Comparison of ENCODE assay signal across 8 mouse cellular contexts in genomic region chrX:59133416-59133815, GRCm38 (mm10).
DNase-seq lines count a peak whose midpoint lies in the region; ATAC-seq and TF ChIP-seq lines count a peak whose summit lies in the region.

No protein-coding gene starts in this region.

- H3K9me3 ChIP-seq in kidney, postnatal 0 days (replicated peaks; ENCODE audit: low read length): no peaks in the 10 kb centered on the region
- no peaks in the 10 kb centered on the region for H3K9me3 ChIP-seq in heart, postnatal 0 days (replicated peaks; ENCODE audit: control insufficient read depth, low read length)

- no peak for TF ChIP-seq EP300 in heart, postnatal 0 days (IDR thresholded peaks at IDR 0.05; ENCODE audit: low read depth)

- 30% methylated on average over 10 of the region's 10 CpGs for WGBS in kidney, postnatal 0 days
- 19% methylated on average over 10 of the region's 10 CpGs for WGBS in heart, postnatal 0 days

- DNase-seq in kidney, postnatal 0 days (ENCODE audit: low spot score): no peak
- DNase-seq in kidney, postnatal 10 days: no peak
- no peak for DNase-seq in heart, postnatal 0 days (ENCODE audit: low spot score)
- peak; percentile 8 for DNase-seq in liver
- DNase-seq in right cerebral cortex, postnatal 4 days: peak; percentile 2
- DNase-seq in spleen, postnatal 14 days (ENCODE audit: low spot score in 2 of 2): no peak
- DNase-seq in Muller cell, postnatal 12 days (ENCODE audit: inconsistent ontology term): no peak

- no peaks in the 10 kb centered on the region for H3K36me3 ChIP-seq in kidney, postnatal 0 days (ENCODE audit: insufficient read depth, low read length)
- H3K36me3 ChIP-seq in heart, postnatal 0 days (replicated peaks; ENCODE audit: control insufficient read depth, insufficient read depth, low read length): no peaks in the 10 kb centered on the region

- ATAC-seq in kidney, postnatal 0 days (replicated peaks; ENCODE audit: low FRiP score, low read depth): no peak
- ATAC-seq in heart, postnatal 0 days (ENCODE audit: insufficient read depth, low read depth): no peak

- no peaks in the 10 kb centered on the region for H3K27me3 ChIP-seq in kidney, postnatal 0 days (ENCODE audit: insufficient read depth, low read length)
- no peaks in the 10 kb centered on the region for H3K27me3 ChIP-seq in heart, postnatal 0 days (ENCODE audit: control insufficient read depth, insufficient read depth, low read length)

- no peaks in the 10 kb centered on the region for H3K4me1 ChIP-seq in kidney, postnatal 0 days (replicated peaks; ENCODE audit: insufficient read depth, low read length)
- H3K4me1 ChIP-seq in cortical plate, adult 2 months (ENCODE audit: control insufficient read depth, insufficient read depth, low read length): no peaks in the 10 kb centered on the region
- H3K4me1 ChIP-seq in heart, postnatal 0 days (ENCODE audit: control insufficient read depth, insufficient read depth): no peaks in the 10 kb centered on the region

- H3K9ac ChIP-seq in kidney, postnatal 0 days (ENCODE audit: low read depth, low read length): no peak overlapping the region
- H3K9ac ChIP-seq in heart, postnatal 0 days (replicated peaks; ENCODE audit: low read depth, low read length): no peak overlapping the region

- H3K4me2 ChIP-seq in kidney, postnatal 0 days (ENCODE audit: low read length): peak overlapping the region; percentile 71
- H3K4me2 ChIP-seq in heart, postnatal 0 days (ENCODE audit: low read depth, low read length): peak overlapping the region; percentile 78

- peak overlapping the region; percentile 36 for H3K4me3 ChIP-seq in kidney, postnatal 0 days (replicated peaks; ENCODE audit: low read depth, low read length)
- peak overlapping the region; percentile 66 for H3K4me3 ChIP-seq in cortical plate, adult 2 months (ENCODE audit: insufficient read depth, low read length)
- H3K4me3 ChIP-seq in heart, postnatal 0 days (ENCODE audit: low read depth, low read length): peak overlapping the region; percentile 62

- no peak for TF ChIP-seq CTCF in kidney, postnatal 0 days (IDR thresholded peaks at IDR 0.05; ENCODE audit: low read depth)
- TF ChIP-seq CTCF in cortical plate, adult 2 months (IDR thresholded peaks at IDR 0.05; ENCODE audit: extremely low read depth, insufficient read depth, low read length): no peak
- TF ChIP-seq CTCF in heart, postnatal 0 days (IDR thresholded peaks at IDR 0.05; ENCODE audit: low read depth): no peak

- TF ChIP-seq POLR2A in cortical plate, adult 2 months (IDR thresholded peaks at IDR 0.05; ENCODE audit: extremely low read depth, insufficient read depth, low read length): no peak

- no peak overlapping the region for H3K27ac ChIP-seq in kidney, postnatal 0 days
- peak overlapping the region; percentile 15; the same call in 1 of the 2 replicates for H3K27ac ChIP-seq in cortical plate, adult 2 months (ENCODE audit: insufficient read depth, low read length)
- no peak overlapping the region for H3K27ac ChIP-seq in heart, postnatal 0 days (ENCODE audit: low read depth)

Comparison
In these comparisons a context has a peak if more than half of its experiments do, and no peak if none do; other contexts are left out.
1. DNase-seq: peak in liver (single experiment) and right cerebral cortex, postnatal 4 days (single experiment); none in kidney, postnatal 0 days (single experiment), kidney, postnatal 10 days (single experiment), heart, postnatal 0 days (single experiment), spleen, postnatal 14 days (0 of 2) and Muller cell, postnatal 12 days (single experiment).
2. Peak in every context shown above with its lines, with median percentiles within 50 percentile points of each other: H3K4me3 ChIP-seq.